Mouse (Mus musculus) limb, embryonic 11.5 days (tissue): ENCODE data around the gene Abcd3. TPM values are rescaled to one million over a fixed set of nuclear protein-coding genes. Genes with fewer than 3 reads are reported as not detected.

Experiments
- ATAC-seq: fragments of 200-750 bp; cut with Nextera tagmentation; 2 replicates; pipeline ENCODE4 v1.8.0; 2017; ENCODE audit warnings: low read depth; ENCODE audit not compliant: insufficient number of reproducible peaks, low FRiP score, low TSS enrichment
- DNase-seq: peaks from one replicate; pipeline ENCODE4 v3.0.0-alpha.2; 2015; ENCODE audit warnings: low spot score
- H3K27ac ChIP-seq: fragments of 300-500 bp; sonication (generic); replicated peaks from 2 replicates; pipeline ENCODE4 v1.5.1; 2014; ENCODE audit warnings: low read depth, mild to moderate bottlenecking, low read length
- H3K27me3 ChIP-seq: fragments of 300-500 bp; sonication (generic); 2 replicates; pipeline ENCODE4 v1.6.1; 2014; ENCODE audit warnings: mild to moderate bottlenecking, low read length, mixed read lengths; ENCODE audit not compliant: control insufficient read depth, insufficient read depth
- H3K36me3 ChIP-seq: fragments of 300-500 bp; sonication (generic); 2 replicates; pipeline ENCODE4 v1.6.1; 2014; ENCODE audit warnings: mild to moderate bottlenecking, low read length, moderate library complexity, mixed read lengths; ENCODE audit not compliant: control insufficient read depth, insufficient read depth
- H3K4me1 ChIP-seq: fragments of 300-500 bp; sonication (generic); 2 replicates; pipeline ENCODE4 v1.6.1; 2014; ENCODE audit warnings: low read length, mixed read lengths; ENCODE audit not compliant: control insufficient read depth, insufficient read depth
- H3K4me2 ChIP-seq: fragments of 300-500 bp; sonication (generic); 2 replicates; pipeline ENCODE4 v1.6.1; 2014; ENCODE audit warnings: low read depth, mild to moderate bottlenecking, moderate library complexity; ENCODE audit not compliant: severe bottlenecking
- H3K4me3 ChIP-seq: fragments of 300-500 bp; sonication (generic); 2 replicates; pipeline ENCODE4 v1.5.1; 2014; ENCODE audit warnings: low read depth, low read length
- H3K9ac ChIP-seq: fragments of 300-500 bp; sonication (generic); 2 replicates; pipeline ENCODE4 v1.6.1; 2014; ENCODE audit warnings: mild to moderate bottlenecking, low read length
- H3K9me3 ChIP-seq: fragments of 300-500 bp; sonication (generic); 2 replicates; pipeline ENCODE4 v1.6.1; 2016; ENCODE audit warnings: low read length; ENCODE audit not compliant: control insufficient read depth
- WGBS: fragments of 180-500 bp; shearing (Covaris S2); extraction: QIAGEN DNeasy Blood & Tissue Kit; methylation state at CpG from one replicate; pipeline ENCODE4 v1.1.7; 2014; 5-methylcytosine and 5-hydroxymethylcytosine counted together
- polyA plus RNA-seq: library from polyadenylated mRNA; unstranded; fragments of >200 nt; fragmentation: Nextera tagmentation; extraction: Ambion mirVana; gene quantifications from 2 replicates; pipeline ENCODE4 v1.2.1, GENCODE M21; 2014

Gene Abcd3
- polyA plus RNA-seq, 1 experiment from 2014 or later = 48.0 TPM

DNA sequence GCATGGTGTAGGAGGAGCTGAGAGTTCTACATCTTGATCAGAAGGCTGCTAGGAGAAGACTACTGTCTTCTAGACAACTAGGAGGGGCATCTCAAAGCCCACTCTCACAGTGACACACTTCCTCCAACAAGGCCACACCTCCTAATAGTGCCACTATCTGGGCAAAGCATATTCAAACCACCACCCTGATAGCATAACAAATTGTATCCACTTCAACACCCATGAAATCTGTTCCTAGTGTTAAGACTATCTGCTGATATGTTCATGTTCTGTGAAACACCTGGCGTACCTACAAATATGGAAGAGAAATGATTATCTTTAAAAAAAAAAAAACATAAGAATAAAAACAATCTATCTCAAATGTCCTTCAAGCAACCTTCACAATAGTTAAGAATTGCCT lies 9.2 kb upstream of the Abcd3 start:
- Histone ChIP-seq H3K27me3 (no peaks in the 10 kb centered on the region), H3K36me3 (no peaks in the 10 kb centered on the region), H3K27ac (no peak overlapping the region), H3K9me3 (no peaks in the 10 kb centered on the region), H3K9ac (no peak overlapping the region), H3K4me1 (no peaks in the 10 kb centered on the region), H3K4me3 (no peak overlapping the region), H3K4me2 (no peak overlapping the region)
- WGBS = 91% methylated on average over 1 of the region's 1 CpGs
- DNase-seq (no peak), ATAC-seq (no peak)

DNA sequence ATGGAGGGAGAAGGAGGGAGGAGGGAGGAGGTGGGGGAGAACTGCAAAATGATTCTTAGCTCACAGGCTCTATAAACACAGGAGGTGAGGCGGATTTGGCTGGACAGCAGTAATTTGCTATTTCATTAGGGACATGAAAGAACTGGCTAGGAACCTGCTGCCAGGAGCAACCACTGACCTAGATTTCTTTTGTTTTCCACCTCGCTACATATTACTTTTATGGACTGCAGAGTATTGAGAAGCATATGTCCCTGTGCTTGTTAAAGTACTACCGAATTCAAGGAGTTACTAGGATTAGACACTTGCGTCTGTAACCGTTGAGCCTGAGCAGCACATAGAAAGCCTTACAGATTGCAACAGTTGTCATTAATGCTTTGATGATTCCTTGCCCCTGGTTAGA lies 7.5 kb upstream of the Abcd3 start:
- no peaks in the 10 kb centered on the region for H3K36me3 ChIP-seq
- H3K4me3 ChIP-seq = no peak overlapping the region
- no peak overlapping the region for H3K9ac ChIP-seq
- 68% methylated on average over 5 of the region's 5 CpGs for WGBS
- H3K27ac ChIP-seq = no peak overlapping the region
- H3K9me3 ChIP-seq = no peaks in the 10 kb centered on the region
- DNase-seq = no peak
- H3K4me1 ChIP-seq = no peaks in the 10 kb centered on the region
- no peak overlapping the region for H3K4me2 ChIP-seq
- H3K27me3 ChIP-seq = no peaks in the 10 kb centered on the region
- ATAC-seq = no peak

DNA sequence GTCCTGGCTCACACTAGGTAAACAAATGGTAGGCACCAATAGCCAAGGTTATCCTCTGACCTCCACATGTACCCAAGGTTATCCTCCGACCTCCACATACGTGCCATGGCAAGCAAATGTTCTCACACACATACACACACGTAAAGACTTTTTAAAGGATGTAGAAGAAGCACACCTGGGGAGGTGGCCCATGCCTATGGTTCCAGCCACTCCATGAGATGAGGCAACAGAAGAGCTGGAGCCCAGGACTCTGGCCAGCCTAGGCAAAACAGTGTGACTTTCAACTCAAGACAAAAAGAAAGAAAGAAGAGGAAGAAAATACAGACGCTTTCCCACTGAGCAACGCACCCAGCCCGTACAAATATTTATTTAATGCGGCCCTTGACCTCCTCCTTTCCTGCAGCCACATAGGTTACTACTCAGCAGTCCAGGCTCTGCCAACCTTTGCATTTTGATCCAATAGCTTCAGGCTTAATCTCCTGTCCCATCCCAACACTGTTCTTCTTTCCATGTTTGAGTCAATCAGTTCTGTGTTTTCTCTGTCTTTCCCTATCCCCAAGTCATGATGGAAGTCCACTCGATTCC lies 6.5 kb upstream of the Abcd3 start:
- Histone ChIP-seq H3K4me1 (no peaks in the 10 kb centered on the region), H3K27me3 (no peaks in the 10 kb centered on the region), H3K4me2 (no peak overlapping the region), H3K9me3 (no peaks in the 10 kb centered on the region), H3K4me3 (no peak overlapping the region), H3K27ac (no peak overlapping the region), H3K9ac (no peak overlapping the region), H3K36me3 (no peaks in the 10 kb centered on the region)
- DNase-seq (no peak), ATAC-seq (no peak)
- 90% methylated on average over 8 of the region's 8 CpGs for whole genome bisulfite sequencing

DNA sequence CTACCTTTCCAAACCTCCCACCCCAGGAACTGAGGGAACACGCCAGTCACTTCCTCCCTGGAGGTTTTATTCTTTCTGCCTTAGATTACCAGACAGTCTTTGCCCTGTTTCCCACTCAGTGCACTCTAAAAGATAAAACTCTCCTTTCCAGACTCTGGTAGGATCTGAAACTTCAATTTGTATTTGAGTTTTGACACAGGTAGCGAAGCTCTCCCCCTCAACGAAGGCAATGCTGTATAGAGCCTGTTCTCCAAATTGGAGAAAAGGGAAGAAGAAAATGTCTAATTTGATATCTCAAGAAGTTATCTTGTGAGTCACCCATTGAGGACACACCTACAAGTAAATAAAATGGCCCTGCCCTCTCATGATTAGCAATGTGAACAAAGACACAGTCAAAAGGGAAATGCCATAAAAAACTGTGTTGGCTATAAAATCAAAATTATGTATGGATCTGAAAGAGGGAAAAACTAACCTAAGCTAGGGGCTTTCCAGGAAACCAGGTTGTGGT lies 4.6 kb upstream of the Abcd3 start:
- Histone ChIP-seq H3K4me1 (no peaks in the 10 kb centered on the region), H3K9ac (no peak overlapping the region), H3K9me3 (no peaks in the 10 kb centered on the region), H3K4me2 (no peak overlapping the region), H3K36me3 (no peaks in the 10 kb centered on the region), H3K27ac (no peak overlapping the region), H3K27me3 (no peaks in the 10 kb centered on the region), H3K4me3 (no peak overlapping the region)
- WGBS = 87% methylated on average over 3 of the region's 3 CpGs
- no peak for ATAC-seq
- DNase-seq = no peak

DNA sequence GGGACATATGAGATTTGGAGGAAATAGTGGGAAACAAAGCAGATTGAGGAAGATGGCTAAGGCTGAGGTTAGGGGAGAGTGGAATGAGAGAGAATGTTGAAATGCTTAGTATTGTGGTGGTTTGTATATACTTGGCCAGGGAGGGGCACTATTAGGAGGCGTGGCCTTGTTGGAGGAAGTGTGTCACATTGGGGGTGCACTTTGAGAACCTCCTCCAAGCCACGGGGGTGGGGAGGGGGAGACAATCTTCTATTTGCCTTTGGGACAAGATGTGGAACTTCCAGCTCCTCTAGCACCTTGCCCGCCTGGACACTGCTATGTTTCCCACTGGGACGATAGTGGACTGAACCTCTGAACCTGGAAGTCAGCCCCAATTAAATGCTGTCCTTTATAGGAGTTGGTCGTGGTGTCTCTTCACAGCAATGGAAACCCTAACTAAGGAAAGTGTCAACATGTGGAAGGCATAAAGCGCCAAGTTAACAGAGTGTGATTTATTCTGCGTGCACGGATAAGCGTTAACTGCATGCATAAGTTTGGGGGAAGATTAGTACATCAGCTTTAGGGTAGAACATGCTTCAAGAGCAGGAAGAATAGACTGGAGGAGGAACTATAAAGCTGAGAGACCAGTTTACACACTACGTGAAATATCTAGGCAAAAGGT lies 3.8 kb upstream of the Abcd3 start:
- Histone ChIP-seq H3K4me2 (no peak overlapping the region), H3K27me3 (no peaks in the 10 kb centered on the region), H3K4me3 (no peak overlapping the region), H3K36me3 (no peaks in the 10 kb centered on the region), H3K27ac (no peak overlapping the region), H3K4me1 (no peaks in the 10 kb centered on the region), H3K9ac (no peak overlapping the region), H3K9me3 (no peaks in the 10 kb centered on the region)
- DNase-seq (no peak), ATAC-seq (no peak)
- WGBS = 70% methylated on average over 10 of the region's 10 CpGs

DNA sequence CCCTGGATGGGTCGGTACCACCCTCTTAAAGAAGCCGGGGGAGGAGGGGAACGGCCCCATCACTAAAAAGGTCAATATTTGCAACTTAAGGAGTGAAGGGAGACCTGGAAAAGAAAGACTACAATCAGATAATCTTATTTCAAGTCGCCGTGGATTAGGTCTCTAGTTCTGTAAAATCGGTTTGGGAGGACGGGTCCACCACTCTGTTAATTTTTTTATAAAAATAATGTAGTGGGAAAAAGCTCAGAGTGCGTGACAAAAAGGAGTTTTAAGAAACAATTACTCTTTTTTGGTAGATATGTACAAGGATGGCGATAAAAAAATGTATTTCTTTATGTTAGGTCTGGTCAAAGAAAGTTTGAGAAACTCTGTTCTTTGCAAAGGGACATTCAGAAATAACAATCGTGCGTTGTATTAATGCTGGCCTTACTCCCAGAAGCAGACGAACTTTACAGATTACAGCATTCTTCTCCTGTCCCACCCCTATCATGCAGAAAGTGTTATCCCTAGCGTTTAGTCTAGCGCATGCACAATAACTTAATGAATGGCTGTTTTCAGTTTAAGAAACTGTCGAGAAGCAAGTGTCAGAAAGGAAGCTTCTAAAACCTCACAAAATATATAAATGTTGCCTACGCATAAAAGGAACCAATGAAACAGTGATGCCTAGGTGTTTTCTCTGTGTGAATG lies 590 bp upstream of the Abcd3 start:
- H3K36me3 ChIP-seq = no peaks in the 10 kb centered on the region
- H3K4me1 ChIP-seq = no peaks in the 10 kb centered on the region
- H3K4me2 ChIP-seq = peak overlapping the region; percentile 72
- H3K27me3 ChIP-seq = no peaks in the 10 kb centered on the region
- 31% methylated on average over 16 of the region's 16 CpGs for WGBS
- ATAC-seq (no peak), DNase-seq (no peak)
- H3K27ac ChIP-seq = peak overlapping the region; percentile 84
- H3K9ac ChIP-seq = peak overlapping the region; percentile 78
- no peaks in the 10 kb centered on the region for H3K9me3 ChIP-seq
- peak overlapping the region; percentile 81 for H3K4me3 ChIP-seq

DNA sequence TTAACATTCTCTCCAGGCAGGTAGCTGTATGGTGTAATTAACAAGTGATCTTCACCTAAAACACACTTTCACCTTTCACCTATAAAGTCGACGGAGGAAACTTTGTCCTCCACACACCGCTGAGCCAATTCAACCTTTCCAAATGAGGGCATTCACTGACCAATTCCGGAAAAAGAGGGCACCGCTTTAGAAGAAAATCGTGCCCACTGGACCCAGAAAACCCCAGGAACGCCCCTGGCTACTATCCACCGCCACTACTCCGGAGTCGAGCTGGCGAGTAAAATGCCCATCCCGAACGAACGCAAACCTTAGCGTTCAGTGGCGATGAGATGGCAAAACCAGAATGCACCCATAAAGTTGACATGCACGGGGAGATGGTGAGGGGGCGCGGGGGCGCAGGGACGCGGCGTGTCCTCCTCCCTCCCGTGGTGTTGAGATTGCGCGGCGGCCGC lies 663 bp downstream of the Abcd3 start:
- Histone ChIP-seq H3K4me3 (peak overlapping the region; percentile 81), H3K27me3 (no peaks in the 10 kb centered on the region), H3K4me2 (peak overlapping the region; percentile 72), H3K36me3 (no peaks in the 10 kb centered on the region), H3K9ac (peak overlapping the region; percentile 78), H3K4me1 (no peaks in the 10 kb centered on the region), H3K27ac (peak overlapping the region; percentile 84), H3K9me3 (no peaks in the 10 kb centered on the region)
- under 1% methylated on average over 28 of the region's 28 CpGs for WGBS
- ATAC-seq (no peak), DNase-seq (no peak)

DNA sequence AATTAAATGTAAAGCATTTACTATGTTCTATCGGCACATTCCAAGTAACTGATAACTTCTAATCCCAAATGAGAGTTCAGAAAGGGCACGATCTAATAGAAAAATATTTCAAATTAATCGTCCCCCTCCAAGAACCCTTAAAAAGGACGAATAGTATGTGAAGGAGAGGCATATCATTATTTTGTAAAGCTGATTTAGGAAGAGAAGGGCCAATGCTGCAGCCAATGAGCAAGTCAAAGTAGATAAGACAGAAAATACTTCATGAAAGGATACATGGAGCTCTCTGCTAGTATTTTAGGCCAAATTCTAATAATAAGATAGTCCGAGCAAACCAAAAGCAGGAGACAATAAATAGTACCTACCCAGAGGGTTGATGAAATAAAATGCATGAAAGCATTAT lies 1.3 kb downstream of the Abcd3 start:
- H3K4me3 ChIP-seq = peak overlapping the region; percentile 81; the same call in 1 of the 2 replicates
- H3K9ac ChIP-seq = no peak overlapping the region
- no peaks in the 10 kb centered on the region for H3K9me3 ChIP-seq
- no peak overlapping the region for H3K27ac ChIP-seq
- ATAC-seq (no peak), DNase-seq (no peak)
- H3K27me3 ChIP-seq = no peaks in the 10 kb centered on the region
- 69% methylated on average over 5 of the region's 5 CpGs for WGBS
- no peaks in the 10 kb centered on the region for H3K4me1 ChIP-seq
- H3K4me2 ChIP-seq = peak overlapping the region; percentile 72
- H3K36me3 ChIP-seq = no peaks in the 10 kb centered on the region
